Mouse (Mus musculus): ENCODE measurements at regions not wholly inside any gene's neighbourhood (a gene's known extent, or its start where the extent isn't known, plus 50 kb on each side); places are given as distances from the start of the nearest gene placed in this dataset.

DNA sequence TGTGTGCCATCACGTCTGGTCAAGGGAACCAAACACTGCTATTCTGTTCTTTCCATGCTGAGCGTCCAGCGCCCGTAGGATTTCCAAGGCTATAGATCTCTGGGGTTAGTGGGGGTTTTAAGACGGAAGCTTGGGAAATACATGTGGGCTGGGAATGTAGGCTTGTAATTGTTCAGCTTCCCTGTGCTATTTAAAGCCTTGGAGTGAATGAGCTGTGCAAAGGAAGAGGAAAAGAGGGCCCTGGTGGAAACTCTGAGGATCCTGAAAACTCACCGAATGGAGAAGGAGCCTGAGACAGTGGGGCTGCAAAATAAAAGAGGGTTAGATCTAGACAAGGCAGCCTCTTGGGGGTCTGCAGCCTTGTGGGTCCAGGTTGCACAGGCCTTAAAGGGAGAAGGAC is 1124.2 kb upstream of the Gulo start:
- WGBS = 77% methylated on average over 6 of the region's 6 CpGs
- Histone ChIP-seq H3K4me3 (replicated peaks; ENCODE audit: control insufficient read depth, low read depth, low read length) (no peak overlapping the region), H3K4me1 (ENCODE audit: control insufficient read depth, insufficient read depth, low read length) (no peaks in the 10 kb centered on the region), H3K27ac (ENCODE audit: control insufficient read depth, insufficient read depth, low read depth, low read length, poor library complexity) (no peak overlapping the region)
- no peak for TF ChIP-seq POLR2A (IDR thresholded peaks at IDR 0.05; ENCODE audit: borderline replicate concordance, control insufficient read depth, low read depth, low read length)
- TF ChIP-seq CTCF (IDR thresholded peaks at IDR 0.05; ENCODE audit: control insufficient read depth, insufficient read depth, low read length) = no peak

DNA sequence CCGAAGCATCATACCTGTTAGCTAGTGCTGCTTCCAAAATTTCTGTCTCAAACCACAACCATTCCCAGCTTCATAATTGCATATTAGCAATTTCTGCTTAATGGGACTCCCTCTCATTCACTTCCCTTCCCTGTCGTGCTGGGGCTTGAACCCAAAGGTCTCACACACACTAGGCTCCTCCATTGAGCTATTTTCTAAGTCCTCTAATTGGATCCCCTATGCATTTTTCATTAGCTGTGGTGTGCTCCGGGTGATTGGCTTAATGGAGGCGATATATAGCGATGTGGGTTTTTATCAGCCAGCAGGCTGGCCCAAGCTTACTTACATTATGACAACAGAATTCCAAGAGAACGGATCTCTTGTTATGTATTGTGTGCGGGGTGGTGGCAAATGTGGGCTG is 1118.1 kb upstream of the Gulo start:
- TF ChIP-seq CTCF (IDR thresholded peaks at IDR 0.05; ENCODE audit: control insufficient read depth, insufficient read depth, low read length) (no peak), POLR2A (IDR thresholded peaks at IDR 0.05; ENCODE audit: borderline replicate concordance, control insufficient read depth, low read depth, low read length) (no peak)
- 78% methylated on average over 7 of the region's 7 CpGs for WGBS
- no peaks in the 10 kb centered on the region for H3K4me1 ChIP-seq (ENCODE audit: control insufficient read depth, insufficient read depth, low read length)
- no peak overlapping the region for H3K27ac ChIP-seq (ENCODE audit: control insufficient read depth, insufficient read depth, low read depth, low read length, poor library complexity)
- no peak overlapping the region for H3K4me3 ChIP-seq (replicated peaks; ENCODE audit: control insufficient read depth, low read depth, low read length)

DNA sequence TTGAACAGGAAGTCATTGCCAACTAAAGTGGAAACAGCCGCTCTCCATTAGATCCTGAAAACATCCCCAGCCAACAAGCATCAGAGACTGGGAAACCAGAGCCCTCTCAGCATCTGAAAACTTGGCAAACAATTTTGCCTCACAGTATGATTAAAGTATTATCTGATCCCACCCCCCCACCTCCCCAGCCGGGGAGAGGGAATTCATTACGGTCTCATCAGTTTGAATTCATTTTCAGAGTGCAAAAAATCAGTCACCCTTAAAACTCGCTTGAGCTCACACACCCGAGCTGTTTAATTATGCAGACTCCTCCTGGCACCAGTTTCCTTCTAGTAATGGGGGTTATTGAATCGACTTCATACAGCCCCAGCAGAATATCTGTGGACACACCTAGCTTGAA is 1117.2 kb upstream of the Gulo start:
- Histone ChIP-seq H3K4me3 (replicated peaks; ENCODE audit: control insufficient read depth, low read depth, low read length) (no peak overlapping the region), H3K4me1 (ENCODE audit: control insufficient read depth, insufficient read depth, low read length) (no peaks in the 10 kb centered on the region), H3K27ac (ENCODE audit: control insufficient read depth, insufficient read depth, low read depth, low read length, poor library complexity) (no peak overlapping the region)
- WGBS = 60% methylated on average over 6 of the region's 6 CpGs
- TF ChIP-seq CTCF (IDR thresholded peaks at IDR 0.05; ENCODE audit: control insufficient read depth, insufficient read depth, low read length) = no peak
- no peak for TF ChIP-seq POLR2A (IDR thresholded peaks at IDR 0.05; ENCODE audit: borderline replicate concordance, control insufficient read depth, low read depth, low read length)

DNA sequence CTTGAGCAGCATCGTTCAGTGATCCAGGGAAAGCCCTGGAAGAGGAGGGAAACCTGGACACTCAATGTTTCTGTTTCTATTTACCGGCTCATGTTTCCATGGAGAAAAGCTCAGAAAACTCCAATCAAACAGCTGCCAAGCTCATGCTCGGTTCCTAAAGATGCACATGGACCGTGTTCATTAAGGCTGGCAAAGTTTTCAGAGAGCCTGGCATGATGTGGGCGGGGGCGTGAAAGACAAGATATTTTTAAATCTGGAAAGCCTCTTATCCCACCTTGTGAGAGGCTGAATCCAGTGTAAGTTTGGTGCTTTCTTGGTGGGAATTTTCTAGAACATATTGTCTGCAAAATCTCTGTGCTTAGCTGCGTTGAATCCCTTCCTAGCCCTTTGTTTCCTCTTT is 1114.3 kb upstream of the Gulo start:
- Histone ChIP-seq H3K27ac (ENCODE audit: control insufficient read depth, insufficient read depth, low read depth, low read length, poor library complexity) (no peak overlapping the region), H3K4me1 (ENCODE audit: control insufficient read depth, insufficient read depth, low read length) (no peaks in the 10 kb centered on the region), H3K4me3 (replicated peaks; ENCODE audit: control insufficient read depth, low read depth, low read length) (no peak overlapping the region)
- WGBS = 85% methylated on average over 7 of the region's 7 CpGs
- TF ChIP-seq CTCF (IDR thresholded peaks at IDR 0.05; ENCODE audit: control insufficient read depth, insufficient read depth, low read length) (no peak), POLR2A (IDR thresholded peaks at IDR 0.05; ENCODE audit: borderline replicate concordance, control insufficient read depth, low read depth, low read length) (no peak)

Data from bone marrow, adult 2 months (tissue).